Mouse (Mus musculus) midbrain, embryonic 13.5 days (tissue): ENCODE measurements around the gene Cib1. TPM values are rescaled to one million over a fixed set of nuclear protein-coding genes. Genes with fewer than 3 reads are reported as not detected.

Source experiments
- ATAC-seq: fragments of 200-750 bp; cut with Nextera tagmentation; 2 replicates; pipeline ENCODE4 v1.8.0; 2017; ENCODE audit warnings: mild to moderate bottlenecking, moderate TSS enrichment, moderate library complexity
- H3K27ac ChIP-seq: fragments of 300-500 bp; sonication (generic); 2 replicates; pipeline ENCODE4 v1.5.1; 2015; ENCODE audit warnings: inconsistent platforms, mild to moderate bottlenecking, moderate library complexity
- H3K27me3 ChIP-seq: fragments of 300-500 bp; sonication (generic); 2 replicates; pipeline ENCODE4 v1.6.1; 2015; ENCODE audit warnings: mild to moderate bottlenecking, inconsistent platforms
- H3K36me3 ChIP-seq: fragments of 300-500 bp; sonication (generic); 2 replicates; pipeline ENCODE4 v1.6.1; 2015; ENCODE audit warnings: mild to moderate bottlenecking, inconsistent platforms
- H3K4me1 ChIP-seq: fragments of 300-500 bp; sonication (generic); replicated peaks from 2 replicates; pipeline ENCODE4 v1.6.1; 2015; ENCODE audit warnings: inconsistent platforms
- H3K4me2 ChIP-seq: fragments of 300-500 bp; sonication (generic); replicated peaks from 2 replicates; pipeline ENCODE4 v1.6.1; 2015; ENCODE audit warnings: moderate library complexity, mild to moderate bottlenecking, inconsistent platforms
- H3K4me3 ChIP-seq: fragments of 300-500 bp; sonication (generic); replicated peaks from 2 replicates; pipeline ENCODE4 v1.5.1; 2015; ENCODE audit warnings: mild to moderate bottlenecking, inconsistent platforms
- H3K9ac ChIP-seq: fragments of 300-500 bp; sonication (generic); replicated peaks from 2 replicates; pipeline ENCODE4 v1.6.1; 2015; ENCODE audit warnings: mild to moderate bottlenecking, inconsistent platforms
- H3K9me3 ChIP-seq: fragments of 300-500 bp; sonication (generic); 2 replicates; pipeline ENCODE4 v1.6.1; 2016; ENCODE audit warnings: mild to moderate bottlenecking, inconsistent platforms
- WGBS: fragments of 180-500 bp; shearing (Covaris S2); methylation state at CpG from one replicate; pipeline ENCODE4 v1.1.7; 2015; 5-methylcytosine and 5-hydroxymethylcytosine counted together
- polyA plus RNA-seq: library from polyadenylated mRNA; unstranded; fragments of >200 nt; fragmentation: Nextera tagmentation; extraction: Ambion mirVana; gene quantifications from 2 replicates; pipeline ENCODE4 v1.2.1, GENCODE M21; 2015

The Cib1 gene
- polyA plus RNA-seq, 1 experiment from 2014 or later, result 38.1 TPM

GRCm38 (mm10) chr7:80179327-80179726 is 53.3 kb downstream of the Cib1 start:
- Histone ChIP-seq H3K27me3 (no peaks in the 10 kb centered on the region), H3K4me2 (no peak overlapping the region), H3K36me3 (no peaks in the 10 kb centered on the region), H3K27ac (no peak overlapping the region), H3K4me1 (no peaks in the 10 kb centered on the region), H3K9me3 (no peaks in the 10 kb centered on the region), H3K9ac (no peak overlapping the region), H3K4me3 (no peak overlapping the region)
- 95% methylated on average over 6 of the region's 6 CpGs for WGBS
- ATAC-seq, result no peak

GRCm38 (mm10) chr7:80178037-80178729 is 54.4 kb downstream of the Cib1 start:
- no peaks in the 10 kb centered on the region for H3K4me1 ChIP-seq
- no peaks in the 10 kb centered on the region for H3K9me3 ChIP-seq
- ATAC-seq, result no peak
- no peak overlapping the region for H3K27ac ChIP-seq
- H3K4me3 ChIP-seq, result no peak overlapping the region
- H3K9ac ChIP-seq, result no peak overlapping the region
- WGBS, result 92% methylated on average over 10 of the region's 10 CpGs
- H3K27me3 ChIP-seq, result no peaks in the 10 kb centered on the region
- H3K36me3 ChIP-seq, result no peaks in the 10 kb centered on the region
- no peak overlapping the region for H3K4me2 ChIP-seq

- Histone ChIP-seq H3K9ac (no peak overlapping the region), H3K36me3 (no peaks in the 10 kb centered on the region), H3K27me3 (no peaks in the 10 kb centered on the region), H3K4me1 (no peaks in the 10 kb centered on the region), H3K9me3 (no peaks in the 10 kb centered on the region), H3K27ac (no peak overlapping the region), H3K4me3 (no peak overlapping the region), H3K4me2 (no peak overlapping the region)
- ATAC-seq, result no peak
- WGBS, result 92% methylated on average over 3 of the region's 3 CpGs
These were observed 55.2 kb downstream of the Cib1 start for GRCm38 (mm10) chr7:80177438-80177837.

Other genes with a start within 250 kb of the Cib1 start
- gene Zfp710, start 208.0 kb downstream of the Cib1 start, polyA plus RNA-seq, result 21.3 and 25.1 TPM in 2 replicates
- gene Idh2, start 117.4 kb downstream of the Cib1 start, polyA plus RNA-seq, result 291 and 296 TPM in 2 replicates
- gene Sema4b, start 46.0 kb downstream of the Cib1 start, polyA plus RNA-seq, result 22.8 and 24.0 TPM in 2 replicates
- gene Gdpgp1, start 52 bp upstream of the Cib1 start, polyA plus RNA-seq, result 4.2 and 4.3 TPM in 2 replicates
- gene Ttll13, start 13.6 kb upstream of the Cib1 start, polyA plus RNA-seq, result 1.9 and 2.0 TPM in 2 replicates
- 63.8 and 64.3 TPM in 2 replicates for gene Ngrn, start 28.4 kb upstream of the Cib1 start, polyA plus RNA-seq
- gene Vps33b, start 36.8 kb upstream of the Cib1 start, polyA plus RNA-seq, result 25.1 and 25.2 TPM in 2 replicates
- 75.2 and 78.9 TPM in 2 replicates for gene Prc1, start 61.6 kb upstream of the Cib1 start, polyA plus RNA-seq
- gene Rccd1, start 91.6 kb upstream of the Cib1 start, polyA plus RNA-seq, result 13.6 and 16.5 TPM in 2 replicates
- 52.5 and 58.6 TPM in 2 replicates for gene Unc45a, start 108.2 kb upstream of the Cib1 start, polyA plus RNA-seq
- 22.6 and 26.4 TPM in 2 replicates for gene Hddc3, start 110.3 kb upstream of the Cib1 start, polyA plus RNA-seq
- 19.4 and 21.3 TPM in 2 replicates for gene Man2a2, start 138.6 kb upstream of the Cib1 start, polyA plus RNA-seq
- 3.0 and 5.0 TPM in 2 replicates for gene Fes, start 155.1 kb upstream of the Cib1 start, polyA plus RNA-seq
- 3.2 and 3.6 TPM in 2 replicates for gene Furin, start 172.6 kb upstream of the Cib1 start, polyA plus RNA-seq